Mouse (Mus musculus) megakaryocyte, embryonic 14.5 days (primary cell): ENCODE data around the gene Anks4b. TPM values are rescaled to one million over a fixed set of nuclear protein-coding genes. Genes with fewer than 3 reads are reported as not detected.
A peak's percentile ranks its signal among the peaks of the same experiment; 100 is the strongest.

Experiments used
- H3K27me3 ChIP-seq: replicated peaks from 2 replicates; pipeline ENCODE3; 2012; ENCODE audit warnings: inconsistent platforms
- H3K36me3 ChIP-seq: replicated peaks from 2 replicates; pipeline ENCODE3; 2012; ENCODE audit warnings: low read length, inconsistent platforms, mixed read lengths
- H3K4me1 ChIP-seq: 2 replicates; pipeline ENCODE4 v1.6.1; 2012; ENCODE audit warnings: inconsistent platforms
- H3K4me3 ChIP-seq: replicated peaks from 2 replicates; pipeline ENCODE3; 2012; ENCODE audit warnings: moderate library complexity, mild to moderate bottlenecking, inconsistent platforms
- H3K9me3 ChIP-seq: 2 replicates; pipeline ENCODE4 v1.6.1; 2012; ENCODE audit warnings: inconsistent platforms
- FLI1 ChIP-seq: IDR thresholded peaks from 2 replicates; pipeline ENCODE4 v1.6.1; 2012; ENCODE audit warnings: low read length, inconsistent platforms, mixed read lengths
- GATA1 ChIP-seq: IDR thresholded peaks from 3 replicates; pipeline ENCODE4 v1.6.1; 2012; ENCODE audit warnings: mixed read lengths, low read length, inconsistent platforms, borderline replicate concordance
- polyA plus RNA-seq: library from polyadenylated mRNA; stranded (reverse); fragments of >175 nt; gene quantifications from 2 replicates; pipeline ENCODE4 v1.2.3, GENCODE M21; 2012; ENCODE audit warnings: low replicate concordance; ENCODE audit not compliant: insufficient read depth

Anks4b gene
- polyA plus RNA-seq, 1 experiment, result not detected

DNA sequence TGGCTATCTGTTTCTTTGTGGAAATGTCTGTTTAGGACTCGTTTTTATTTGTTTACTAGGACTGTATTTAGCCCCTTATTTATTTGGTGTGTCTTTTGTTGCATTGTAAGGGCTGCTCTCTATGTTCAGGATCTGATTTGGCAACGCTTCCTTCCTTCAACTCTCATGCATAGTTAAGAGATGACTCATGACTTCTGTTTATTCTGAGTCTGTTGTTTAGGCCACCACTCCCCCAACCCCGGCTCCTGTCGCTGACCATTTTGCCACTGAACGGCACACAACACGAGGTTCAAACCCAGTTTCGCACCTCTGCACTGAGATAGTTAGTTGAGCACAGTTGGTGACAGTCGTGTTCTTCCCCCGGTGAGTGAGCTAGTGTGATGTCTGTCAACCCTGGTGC, 32.3 kb downstream of the Anks4b start:
- Histone ChIP-seq H3K4me3 (peak overlapping the region; percentile 70), H3K27me3 (peaks cover 25% of the 10 kb centered on the region), H3K36me3 (no peaks in the 10 kb centered on the region), H3K4me1 (peaks cover 16% of the 10 kb centered on the region), H3K9me3 (peaks cover 11% of the 10 kb centered on the region; the same call in 1 of the 2 replicates)
- no peak for TF ChIP-seq GATA1

DNA sequence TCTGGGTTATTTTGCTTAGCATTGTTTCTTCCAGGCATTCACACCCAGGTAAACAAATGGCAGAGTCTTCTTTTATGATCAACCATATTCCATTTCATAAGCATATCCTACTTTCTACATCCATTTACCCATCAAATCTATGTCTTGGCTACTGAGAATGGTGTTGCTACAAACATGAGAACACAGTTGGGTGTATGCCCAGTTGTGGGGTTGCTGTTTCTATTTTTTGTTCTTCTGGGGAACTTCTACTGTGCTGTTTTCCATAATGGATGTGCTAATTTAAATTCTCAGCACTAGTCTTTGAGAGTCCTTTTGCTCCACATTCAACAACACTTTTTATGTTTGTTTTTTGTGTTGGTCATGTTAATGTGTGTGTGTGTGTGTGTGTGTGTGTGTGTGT, 54.9 kb downstream of the Anks4b start:
- no peaks in the 10 kb centered on the region for H3K9me3 ChIP-seq
- no peak for TF ChIP-seq FLI1
- TF ChIP-seq GATA1, result no peak
- H3K36me3 ChIP-seq, result no peaks in the 10 kb centered on the region
- H3K4me1 ChIP-seq, result no peaks in the 10 kb centered on the region
- no peak overlapping the region for H3K4me3 ChIP-seq
- no peaks in the 10 kb centered on the region for H3K27me3 ChIP-seq

Other genes starting within 250 kb of the Anks4b start
- not detected in 2 replicates for gene Dnah3, start 78.6 kb upstream of the Anks4b start, polyA plus RNA-seq
- gene Tmem159, start 71.5 kb upstream of the Anks4b start, polyA plus RNA-seq, result 2.0 and 13.3 TPM in 2 replicates
- not detected in 2 replicates for gene Zp2, start 28.6 kb upstream of the Anks4b start, polyA plus RNA-seq
- not detected in 2 replicates for gene Crym, start 28.3 kb downstream of the Anks4b start, polyA plus RNA-seq
- not detected in 2 replicates for gene Abca14, start 30.1 kb downstream of the Anks4b start, polyA plus RNA-seq
- gene Abca15, start 154.8 kb downstream of the Anks4b start, polyA plus RNA-seq, result not detected in 2 replicates
- not detected in 2 replicates for gene Abca16, start 235.8 kb downstream of the Anks4b start, polyA plus RNA-seq